Mouse (Mus musculus): ENCODE data around the gene Entpd6. TPM values are rescaled to one million over a fixed set of nuclear protein-coding genes. Genes with fewer than 3 reads are reported as not detected.

Entpd6 gene
- total and polyA plus RNA-seq, 3 experiments = 30.6 to 45.5 (median 36.4) TPM

DNA sequence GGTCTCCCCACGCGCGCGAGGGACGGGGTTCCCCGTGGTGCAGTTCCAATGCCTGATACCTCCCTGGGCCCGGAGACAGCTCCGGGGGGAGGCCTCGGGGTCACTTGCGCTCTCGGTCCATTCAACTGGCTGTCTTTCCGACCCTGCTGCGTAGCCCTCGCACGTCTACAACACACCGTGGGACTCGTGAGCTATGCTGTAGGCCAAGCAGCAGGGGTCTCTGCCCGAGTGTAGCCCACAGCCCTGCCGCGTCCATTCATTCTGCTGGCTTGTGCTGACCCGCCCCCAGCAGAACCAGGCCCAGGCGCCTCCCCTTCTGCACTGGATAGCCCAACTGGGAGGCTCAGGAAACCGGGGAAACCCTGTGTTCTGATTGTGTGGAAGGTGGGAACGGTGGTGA is 441 bp downstream of the Entpd6 start:
- peak overlapping the region; percentile 74 for H3K9ac ChIP-seq (ENCODE audit: insufficient read depth, low read depth)
- H3K9me3 ChIP-seq (replicated peaks; ENCODE audit: low read length) = no peaks in the 10 kb centered on the region
- H3K4me2 ChIP-seq (ENCODE audit: insufficient read depth, low read depth, poor library complexity, severe bottlenecking) = peak overlapping the region; percentile 83
- peaks cover 11 to 42% of the 10 kb centered on the region in 2 experiments; a peak in 3 of 4 replicates for H3K4me1 ChIP-seq (ENCODE audit: control insufficient read depth in 1 of 2, insufficient read depth in 2 of 2)
- TF ChIP-seq MXI1 (IDR thresholded peaks at IDR 0.05; ENCODE audit: low read depth, low read length) (no peak), SIN3A (IDR thresholded peaks at IDR 0.05; ENCODE audit: low read length) (0 out of 2 replicates have a peak, but pooled peaks have one; percentile 24)
- peaks cover 18% of the 10 kb centered on the region for H3K79me2 ChIP-seq (replicated peaks; ENCODE audit: control insufficient read depth, extremely low read depth, insufficient read depth, poor library complexity, severe bottlenecking)
- in situ Hi-C loops (cut with MboI; ENCODE audit: low pct_ligation_motif_present, low pct_unique_long_range_greater_than_20kb, low sequenced_read_pairs) = loop anchor here (5.0 to 10.0 kb wide), 3 partner anchors 77 to 184 kb away; partner anchors contain the start of gene Apmap
- peaks cover 14% of the 10 kb centered on the region for H3K27me3 ChIP-seq (replicated peaks)
- peak overlapping the region; percentile 59 to 78 (median 75) for H3K4me3 ChIP-seq (replicated peaks in 1 of 3; ENCODE audit: low read depth in 2 of 3, low read length in 2 of 3, poor library complexity in 1 of 3)
- no peak for DNase-seq (ENCODE audit: extremely low read depth)
- dilution Hi-C loops (cut with MboI; ENCODE audit: extremely low pct_ligation_motif_present, extremely low pct_unique_long_range_greater_than_20kb, low sequenced_read_pairs) = no loop called here
- H3K36me3 ChIP-seq (replicated peaks in 1 of 2; ENCODE audit: control insufficient read depth in 1 of 2, insufficient read depth in 1 of 2, low read length in 1 of 2) = peaks cover 10 to 35% of the 10 kb centered on the region in 2 experiments
- H3K27ac ChIP-seq (ENCODE audit: insufficient read depth, low read depth) = peak overlapping the region; percentile 3; the same call in 1 of the 2 replicates

DNA sequence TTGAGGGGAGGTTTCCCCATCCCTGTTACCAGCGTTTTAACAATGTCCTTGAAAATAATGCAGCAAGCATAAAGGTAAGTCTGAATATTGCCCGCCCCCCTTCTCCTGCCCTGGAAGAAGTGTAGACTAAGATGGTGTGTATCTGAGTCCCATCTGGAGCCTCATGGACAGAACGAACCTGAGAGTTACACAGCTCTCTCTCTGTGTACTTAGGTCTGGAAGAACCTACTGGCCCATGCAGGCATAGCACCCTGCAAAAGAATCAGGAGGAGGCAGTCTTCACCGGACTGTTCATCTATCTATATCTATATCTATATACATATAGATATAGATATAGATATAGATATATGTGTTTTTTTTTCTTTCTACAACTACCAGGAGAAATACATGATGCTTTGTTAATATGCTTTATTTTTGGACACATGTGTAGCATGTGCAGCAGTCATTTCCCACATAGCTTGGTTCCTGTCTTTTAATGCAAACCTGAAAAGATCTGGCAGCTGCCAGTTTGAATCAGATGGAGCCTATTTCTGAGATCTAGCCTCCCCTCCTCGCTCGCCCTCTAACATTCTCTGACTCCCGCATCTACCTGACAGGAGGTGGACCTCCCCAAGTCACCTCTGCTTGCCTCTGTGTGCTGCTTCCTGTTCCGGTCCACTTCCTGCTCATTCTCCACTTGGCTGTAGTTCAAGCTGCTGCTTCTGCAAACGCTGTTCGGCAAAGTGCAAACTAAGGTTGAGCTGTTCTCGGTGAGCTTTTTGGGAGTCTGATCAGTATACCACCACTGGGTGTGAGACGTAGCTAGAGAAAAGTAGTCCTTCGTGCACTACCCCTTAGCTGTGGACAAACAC is 1.5 kb downstream of the Entpd6 start:
- Histone ChIP-seq H3K4me3 (replicated peaks in 1 of 3; ENCODE audit: low read depth in 2 of 3, low read length in 2 of 3, poor library complexity in 1 of 3) (peak overlapping the region; percentile 59 to 75 (median 61)), H3K4me1 (ENCODE audit: control insufficient read depth in 1 of 2, insufficient read depth in 2 of 2) (peaks cover 11 to 48% of the 10 kb centered on the region in 2 experiments; a peak in 3 of 4 replicates), H3K27me3 (replicated peaks) (peaks cover 11% of the 10 kb centered on the region), H3K36me3 (replicated peaks in 1 of 2; ENCODE audit: control insufficient read depth in 1 of 2, insufficient read depth in 1 of 2, low read length in 1 of 2) (peaks cover 10 to 35% of the 10 kb centered on the region in 2 experiments), H3K79me2 (replicated peaks; ENCODE audit: control insufficient read depth, extremely low read depth, insufficient read depth, poor library complexity, severe bottlenecking) (peaks cover 18% of the 10 kb centered on the region), H3K9me3 (replicated peaks; ENCODE audit: low read length) (no peaks in the 10 kb centered on the region), H3K9ac (ENCODE audit: insufficient read depth, low read depth) (peak overlapping the region; percentile 74), H3K27ac (ENCODE audit: insufficient read depth, low read depth) (no peak overlapping the region), H3K4me2 (ENCODE audit: insufficient read depth, low read depth, poor library complexity, severe bottlenecking) (peak overlapping the region; percentile 91)
- in situ Hi-C loops (cut with MboI; ENCODE audit: low pct_ligation_motif_present, low pct_unique_long_range_greater_than_20kb, low sequenced_read_pairs) = loop anchor here (5.0 kb wide), 1 partner anchor 42 kb away; no protein-coding TSS in a partner anchor
- DNase-seq (ENCODE audit: extremely low read depth) = peak; percentile 66
- dilution Hi-C loops (cut with MboI; ENCODE audit: extremely low pct_ligation_motif_present, extremely low pct_unique_long_range_greater_than_20kb, low sequenced_read_pairs) = no loop called here
- TF ChIP-seq MAFK (IDR thresholded peaks at IDR 0.05; ENCODE audit: insufficient replicate concordance, low read length) = no peak
- TF ChIP-seq MAX (IDR thresholded peaks at IDR 0.05; ENCODE audit: low read length) = peak; percentile 31; the same call in 1 of the 2 replicates
- TF ChIP-seq SMC3 (IDR thresholded peaks at IDR 0.05; ENCODE audit: low read depth, low read length) = no peak
- TF ChIP-seq CTCF (conservative IDR thresholded peaks at IDR 0.05 in 1 of 2, IDR thresholded peaks at IDR 0.05 in 1 of 2; ENCODE audit: low read depth in 2 of 2, low read length in 2 of 2) = peak; percentile 36 to 49; a peak in 3 of 4 replicates
- no peak for TF ChIP-seq MAZ (IDR thresholded peaks at IDR 0.05; ENCODE audit: low read depth, low read length)
- no peak for TF ChIP-seq POLR2AphosphoS2 (IDR thresholded peaks at IDR 0.05; ENCODE audit: low read depth, low read length)
- no peak for TF ChIP-seq ZC3H11A (IDR thresholded peaks at IDR 0.05; ENCODE audit: low read depth, low read length)
- TF ChIP-seq JUN (IDR thresholded peaks at IDR 0.05; ENCODE audit: insufficient read depth, low read depth, low read length) = no peak
- no peak for TF ChIP-seq MEF2A (IDR thresholded peaks at IDR 0.05; ENCODE audit: borderline replicate concordance, low read depth, low read length)
- no peak for TF ChIP-seq ZKSCAN1 (IDR thresholded peaks at IDR 0.05; ENCODE audit: borderline replicate concordance, low read depth, low read length)
- no peak for TF ChIP-seq CHD2 (IDR thresholded peaks at IDR 0.05; ENCODE audit: low read length)
- no peak for TF ChIP-seq USF2 (conservative IDR thresholded peaks at IDR 0.05; ENCODE audit: low read depth, low read length)
- TF ChIP-seq TCF12 (IDR thresholded peaks at IDR 0.05; ENCODE audit: low read depth, low read length) = 0 out of 2 replicates have a peak, but pooled peaks have one; percentile 8
- TF ChIP-seq JUND (conservative IDR thresholded peaks at IDR 0.05; ENCODE audit: low read depth, low read length) = no peak
- TF ChIP-seq BHLHE40 (IDR thresholded peaks at IDR 0.05; ENCODE audit: low read depth, low read length) = no peak
- TF ChIP-seq MXI1 (IDR thresholded peaks at IDR 0.05; ENCODE audit: low read depth, low read length) = peak; percentile 72; the same call in 1 of the 2 replicates
- peak; percentile 51 for TF ChIP-seq HCFC1 (IDR thresholded peaks at IDR 0.05; ENCODE audit: low read depth, low read length)
- TF ChIP-seq ETS1 (conservative IDR thresholded peaks at IDR 0.05; ENCODE audit: low read depth, low read length) = no peak
- no peak for TF ChIP-seq E2F4 (IDR thresholded peaks at IDR 0.05; ENCODE audit: insufficient replicate concordance, low read depth, low read length)
- no peak for TF ChIP-seq EP300 (IDR thresholded peaks at IDR 0.05; ENCODE audit: low read length)
- no peak for TF ChIP-seq USF1 (IDR thresholded peaks at IDR 0.05; ENCODE audit: low read depth, low read length)
- TF ChIP-seq MYC (IDR thresholded peaks at IDR 0.05; ENCODE audit: low read depth, low read length) = peak; percentile 64
- TF ChIP-seq ELF1 (IDR thresholded peaks at IDR 0.05; ENCODE audit: low read depth, low read length) = peak; percentile 89
- no peak for TF ChIP-seq GABPA (IDR thresholded peaks at IDR 0.05; ENCODE audit: insufficient replicate concordance, low read depth, low read length)
- no peak for TF ChIP-seq RCOR1 (conservative IDR thresholded peaks at IDR 0.05; ENCODE audit: low read depth, low read length)
- no peak for TF ChIP-seq CHD1 (IDR thresholded peaks at IDR 0.05; ENCODE audit: low read depth, low read length)
- TF ChIP-seq KAT2A (IDR thresholded peaks at IDR 0.05; ENCODE audit: insufficient replicate concordance, low read length) = no peak
- no peak for TF ChIP-seq PAX5 (IDR thresholded peaks at IDR 0.05; ENCODE audit: low read length)
- TF ChIP-seq POLR2A (IDR thresholded peaks at IDR 0.05; ENCODE audit: low read depth, low read length) = peak; percentile 60
- no peak for TF ChIP-seq NELFE (IDR thresholded peaks at IDR 0.05; ENCODE audit: low read depth, low read length)
